Mouse (Mus musculus) stomach, postnatal 0 days (tissue): Measurements from ENCODE around the gene 1110051M20Rik.

Source experiments
- CTCF ChIP-seq: IDR thresholded peaks from 2 replicates; pipeline ENCODE4 v1.5.1; 2016; ENCODE audit warnings: antibody characterized with exemption, low read depth, mild to moderate bottlenecking, moderate library complexity
- EP300 ChIP-seq: optimal IDR thresholded peaks from 2 replicates; pipeline ENCODE3; 2016; ENCODE audit warnings: antibody characterized with exemption

GRCm38 (mm10) chr2:91306589-91306988, 137.9 kb downstream of the 1110051M20Rik start:
- TF ChIP-seq CTCF (no peak), EP300 (no peak)
